ENCODE assay signal across 9 mouse cellular contexts in the genomic region with DNA sequence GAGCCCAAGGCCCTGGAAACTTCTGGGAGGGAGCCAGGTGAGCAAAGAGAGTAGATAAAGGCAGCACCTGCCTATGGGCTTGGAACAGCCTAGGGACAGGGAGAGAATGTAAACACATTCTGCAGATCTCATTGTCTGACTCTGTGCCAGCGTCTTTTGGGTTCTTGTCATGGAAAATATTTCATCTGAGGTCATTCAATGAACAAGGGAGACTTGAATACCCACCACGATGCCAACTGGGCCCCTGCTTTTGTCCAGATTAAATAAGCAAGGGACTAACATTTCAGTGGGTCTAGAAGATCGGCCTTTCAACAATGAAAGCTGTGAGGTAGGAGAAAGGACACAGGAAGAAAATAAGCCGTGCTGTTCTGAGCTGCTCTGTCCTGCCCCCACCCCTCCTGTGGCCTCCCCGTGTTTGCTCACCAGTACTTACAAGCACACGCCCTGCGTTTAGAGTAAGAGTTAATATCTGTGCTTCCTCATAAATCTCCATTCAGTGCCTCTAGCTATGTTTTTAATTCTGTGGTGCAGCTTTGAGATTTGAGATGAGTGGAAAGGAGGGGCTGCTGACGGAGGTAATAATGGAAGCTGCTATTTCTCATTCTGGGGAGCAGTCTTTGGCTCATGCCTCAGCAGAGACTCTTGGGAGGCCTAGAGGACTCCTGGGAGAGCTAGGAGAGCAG.
DNase-seq lines count a peak whose midpoint lies in the region; ATAC-seq lines count a peak whose summit lies in the region.
"Had no signal": no experiment of that assay in that cellular context is flagged by ENCODE, and none has a peak within 500 bp of the region (broad histone marks: within the 10 kb centered on the region; RNA-seq: fewer than 3 reads in every experiment).

No protein-coding gene starts in this region.

- H3K9ac ChIP-seq in heart, embryonic 12.5 days: no peak overlapping the region
- no peak overlapping the region for H3K9ac ChIP-seq in hindbrain, embryonic 16.5 days (ENCODE audit: low read depth, low read length)

- no peak for ATAC-seq in heart, embryonic 12.5 days (ENCODE audit: insufficient number of reproducible peaks, low FRiP score)
- peak; percentile 83 for ATAC-seq in hindbrain, embryonic 16.5 days
- no peak for ATAC-seq in activated CD4-positive, CD25-positive, alpha-beta regulatory T cell, adult 4 months

- peaks cover 9% of the 10 kb centered on the region; the same call in 1 of the 2 replicates for H3K4me1 ChIP-seq in heart, embryonic 12.5 days (replicated peaks)
- peaks cover 10% of the 10 kb centered on the region for H3K4me1 ChIP-seq in hindbrain, embryonic 16.5 days (ENCODE audit: control insufficient read depth, insufficient read depth, low read depth, low read length)
- peaks cover 5% of the 10 kb centered on the region; the same call in 1 of the 2 replicates for H3K4me1 ChIP-seq in midbrain, embryonic 10.5 days

- H3K36me3 ChIP-seq in heart, embryonic 12.5 days: no peaks in the 10 kb centered on the region
- H3K36me3 ChIP-seq in hindbrain, embryonic 16.5 days (ENCODE audit: control insufficient read depth, insufficient read depth, low read length): no peaks in the 10 kb centered on the region
- no peaks in the 10 kb centered on the region for H3K36me3 ChIP-seq in midbrain, embryonic 10.5 days

- intact Hi-C loops in left cerebral cortex, postnatal 25 days (cut with DNase I): no loop called here

- peak; percentile 8 to 20 for DNase-seq in heart, adult 18-20 months
- DNase-seq in ZHBTc4 (ENCODE audit: low read depth, low spot score): peak; percentile 15
- DNase-seq in midbrain, embryonic 10.5 days (ENCODE audit: low spot score): no peak
- no peak for DNase-seq in thymus, postnatal 25 days
- DNase-seq in left cerebral cortex, postnatal 25 days (ENCODE audit: low spot score in 2 of 2): no peak

- no peaks in the 10 kb centered on the region for H3K27me3 ChIP-seq in heart, embryonic 12.5 days (replicated peaks)
- no peaks in the 10 kb centered on the region for H3K27me3 ChIP-seq in hindbrain, embryonic 16.5 days (replicated peaks; ENCODE audit: control insufficient read depth, insufficient read depth, low read length)
- H3K27me3 ChIP-seq in midbrain, embryonic 10.5 days (ENCODE audit: low read depth, poor library complexity, severe bottlenecking): no peaks in the 10 kb centered on the region
- H3K27me3 ChIP-seq: CH12.LX had no signal

- WGBS in heart, embryonic 12.5 days: 45% methylated on average over 8 of the region's 8 CpGs
- 14% methylated on average over 8 of the region's 8 CpGs for WGBS in hindbrain, embryonic 16.5 days
- WGBS in midbrain, embryonic 10.5 days: 67% methylated on average over 8 of the region's 8 CpGs

- H3K9me3 ChIP-seq in heart, embryonic 12.5 days (replicated peaks): no peaks in the 10 kb centered on the region
- no peaks in the 10 kb centered on the region for H3K9me3 ChIP-seq in hindbrain, embryonic 16.5 days (ENCODE audit: control insufficient read depth, low read length)
- H3K9me3 ChIP-seq in midbrain, embryonic 10.5 days (replicated peaks): no peaks in the 10 kb centered on the region

- no peak overlapping the region for H3K27ac ChIP-seq in heart, embryonic 12.5 days (ENCODE audit: poor library complexity, severe bottlenecking)
- peak overlapping the region; percentile 71 for H3K27ac ChIP-seq in hindbrain, embryonic 16.5 days (ENCODE audit: low read depth, low read length)
- H3K27ac ChIP-seq in midbrain, embryonic 10.5 days (replicated peaks): 0 out of 2 replicates have a peak overlapping the region, but pooled peaks have one; percentile 6

- no peak overlapping the region for H3K4me2 ChIP-seq in heart, embryonic 12.5 days
- H3K4me2 ChIP-seq in hindbrain, embryonic 16.5 days (ENCODE audit: low read length): peak overlapping the region; percentile 25

- H3K4me3 ChIP-seq in heart, embryonic 12.5 days: no peak overlapping the region
- no peak overlapping the region for H3K4me3 ChIP-seq in hindbrain, embryonic 16.5 days (ENCODE audit: low read length)
- no peak overlapping the region for H3K4me3 ChIP-seq in midbrain, embryonic 10.5 days

Comparison
In these comparisons a context has a peak if more than half of its experiments do, and no peak if none do; other contexts are left out.
1. DNase-seq: peak in heart, adult 18-20 months (2 of 2) and ZHBTc4 (single experiment); none in midbrain, embryonic 10.5 days (single experiment), thymus, postnatal 25 days (single experiment) and left cerebral cortex, postnatal 25 days (0 of 2).